Mouse (Mus musculus) liver, embryonic 14.5 days (tissue): ENCODE measurements at regions not wholly inside any gene's neighbourhood (a gene's known extent, or its start where the extent isn't known, plus 50 kb on each side); places are given as distances from the start of the nearest gene placed in this dataset.

Experiments
- ATAC-seq: fragments of 200-750 bp; cut with Nextera tagmentation; 2 replicates; pipeline ENCODE4 v1.8.0; 2017; ENCODE audit warnings: moderate number of reproducible peaks, mild to moderate bottlenecking, moderate library complexity; ENCODE audit not compliant: insufficient read depth
- DNase-seq, 3 experiments: peaks; one replicate each; pipeline ENCODE4 v3.0.0-alpha.2; 2012 to 2013; ENCODE audit warnings: low read depth in 3 of 3, low spot score in 3 of 3
- H3K27ac ChIP-seq: fragments of 300-500 bp; sonication (generic); 2 replicates; pipeline ENCODE4 v1.5.1; 2014; ENCODE audit warnings: moderate library complexity, mild to moderate bottlenecking, control low read depth, inconsistent platforms
- H3K27me3 ChIP-seq: fragments of 300-500 bp; sonication (generic); 2 replicates; pipeline ENCODE4 v1.6.1; 2014; ENCODE audit warnings: mild to moderate bottlenecking, low read length, moderate library complexity; ENCODE audit not compliant: control insufficient read depth, insufficient read depth
- H3K36me3 ChIP-seq: fragments of 300-500 bp; sonication (generic); replicated peaks from 2 replicates; pipeline ENCODE4 v1.6.1; 2014; ENCODE audit warnings: low read depth; ENCODE audit not compliant: control insufficient read depth, insufficient read depth
- H3K4me1 ChIP-seq, 2 experiments: fragments of 200-500 bp in 1 of 2; fragments of 300-500 bp in 1 of 2; sonication (generic) in 1 of 2; replicated peaks; 2 replicates each; pipeline ENCODE4 v1.6.1; 2012 to 2014; ENCODE audit warnings: antibody characterized with exemption in 1 of 2, inconsistent platforms in 1 of 2, low read length in 1 of 2; ENCODE audit not compliant: control insufficient read depth in 2 of 2, insufficient read depth in 2 of 2
- H3K4me2 ChIP-seq: fragments of 300-500 bp; sonication (generic); 2 replicates; pipeline ENCODE4 v1.6.1; 2014; ENCODE audit warnings: low read depth, mild to moderate bottlenecking, control low read depth, moderate library complexity
- H3K4me3 ChIP-seq, 2 experiments: fragments of 200-500 bp in 1 of 2; fragments of 300-500 bp in 1 of 2; sonication (generic) in 1 of 2; 2 replicates each; pipeline ENCODE4 v1.5.1; 2012 to 2014; ENCODE audit warnings: low read depth in 2 of 2, low read length in 2 of 2, mild to moderate bottlenecking in 2 of 2, control low read depth in 1 of 2, inconsistent platforms in 1 of 2, moderate library complexity in 1 of 2; ENCODE audit not compliant: insufficient read depth in 1 of 2
- H3K9ac ChIP-seq: fragments of 300-500 bp; sonication (generic); replicated peaks from 2 replicates; pipeline ENCODE4 v1.6.1; 2014; ENCODE audit warnings: mild to moderate bottlenecking, control low read depth, moderate library complexity
- H3K9me3 ChIP-seq: fragments of 300-500 bp; sonication (generic); 2 replicates; pipeline ENCODE4 v1.6.1; 2016; ENCODE audit warnings: low read length, mixed read lengths; ENCODE audit not compliant: control insufficient read depth
- CTCF ChIP-seq: IDR thresholded peaks from 2 replicates; pipeline ENCODE4 v1.5.1; 2016; ENCODE audit warnings: antibody characterized with exemption, low read depth, control low read depth
- EP300 ChIP-seq: IDR thresholded peaks from 2 replicates; pipeline ENCODE4 v1.6.1; 2016; ENCODE audit warnings: antibody characterized with exemption, low read depth
- WGBS: fragments of 180-500 bp; shearing (Covaris S2); extraction: QIAGEN DNeasy Blood & Tissue Kit; methylation state at CpG from one replicate; pipeline ENCODE4 v1.1.7; 2014; ENCODE audit not compliant: insufficient replicate concordance; 5-methylcytosine and 5-hydroxymethylcytosine counted together

DNA sequence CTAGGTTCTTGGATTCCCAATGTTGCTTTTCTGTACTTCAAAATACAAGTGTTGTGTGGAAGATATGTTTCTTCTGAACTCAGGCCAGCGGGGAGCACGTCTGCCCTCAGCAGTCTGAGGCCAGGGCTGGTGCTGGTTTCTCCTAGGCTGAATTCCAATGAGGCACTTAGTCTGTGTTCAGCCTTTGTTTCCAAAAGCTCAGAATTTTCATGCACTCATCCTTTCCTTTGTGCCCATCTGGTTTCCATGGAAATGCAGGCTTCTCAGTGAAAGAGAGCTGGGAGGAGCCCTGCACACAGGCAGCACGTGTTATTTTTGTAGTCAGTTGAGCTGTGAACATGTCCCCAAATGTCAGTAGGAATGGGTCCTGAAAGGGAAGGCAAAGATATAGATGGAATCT is 846.6 kb downstream of the Basp1 start:
- no peak for ATAC-seq
- WGBS, result 54% methylated on average over 3 of the region's 3 CpGs
- H3K27me3 ChIP-seq, result no peaks in the 10 kb centered on the region
- no peaks in the 10 kb centered on the region for H3K36me3 ChIP-seq
- DNase-seq, result no peak
- no peak for TF ChIP-seq EP300
- no peak for TF ChIP-seq CTCF
- H3K27ac ChIP-seq, result no peak overlapping the region
- H3K4me3 ChIP-seq, result no peak overlapping the region
- no peak overlapping the region for H3K4me2 ChIP-seq
- H3K9ac ChIP-seq, result no peak overlapping the region
- no peaks in the 10 kb centered on the region for H3K9me3 ChIP-seq
- no peaks in the 10 kb centered on the region for H3K4me1 ChIP-seq

DNA sequence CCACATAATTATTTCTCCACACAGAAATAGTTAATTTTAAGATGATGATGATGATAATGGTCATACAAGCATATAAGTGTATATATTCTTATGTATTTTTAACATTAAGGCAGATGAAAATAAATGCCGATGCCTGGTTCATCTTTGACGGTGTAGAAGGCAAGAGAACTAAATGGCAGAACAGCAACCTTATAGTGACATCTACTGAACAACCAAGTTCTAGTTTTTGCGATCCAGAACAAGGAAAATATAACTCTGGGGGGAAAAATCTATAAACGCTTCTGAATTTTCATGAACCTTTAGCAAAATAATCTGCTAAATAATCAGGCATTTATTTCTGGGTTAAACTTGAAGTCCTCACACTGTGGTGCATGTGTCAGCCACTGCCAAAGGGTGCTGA is 856.8 kb downstream of the Basp1 start:
- no peaks in the 10 kb centered on the region for H3K27me3 ChIP-seq

DNA sequence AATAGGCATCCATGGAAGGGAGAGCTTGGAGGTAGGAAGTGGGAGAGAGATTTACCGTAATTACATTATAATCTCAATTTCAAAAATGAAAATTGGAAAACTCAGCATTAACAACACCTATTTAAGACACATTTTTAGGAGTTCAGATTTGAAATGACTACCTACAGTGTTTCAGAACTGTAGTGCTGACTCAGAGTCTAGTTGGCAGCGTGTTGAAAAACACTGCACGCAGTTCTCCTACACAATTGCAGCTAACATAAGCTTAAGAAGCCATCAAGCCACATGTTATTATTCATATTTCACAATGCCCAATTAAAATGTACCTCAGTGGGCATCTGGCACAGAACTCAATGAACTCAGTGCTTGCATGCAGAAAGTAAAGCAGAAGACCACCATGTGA is 863.5 kb downstream of the Basp1 start:
- Histone ChIP-seq H3K27me3 (no peaks in the 10 kb centered on the region), H3K27ac (no peak overlapping the region), H3K4me2 (no peak overlapping the region), H3K4me1 (no peaks in the 10 kb centered on the region), H3K36me3 (no peaks in the 10 kb centered on the region), H3K9me3 (no peaks in the 10 kb centered on the region), H3K4me3 (no peak overlapping the region), H3K9ac (no peak overlapping the region)
- 75% methylated on average over 3 of the region's 3 CpGs for WGBS
- DNase-seq (no peak), ATAC-seq (no peak)
- TF ChIP-seq CTCF, result no peak
- TF ChIP-seq EP300, result no peak

More for the DNA sequence above, 856.8 kb downstream of the Basp1 start:
- 72% methylated on average over 4 of the region's 4 CpGs for WGBS
- Histone ChIP-seq H3K36me3 (no peaks in the 10 kb centered on the region), H3K4me3 (no peak overlapping the region), H3K9ac (no peak overlapping the region), H3K27ac (no peak overlapping the region), H3K4me2 (no peak overlapping the region), H3K4me1 (no peaks in the 10 kb centered on the region), H3K9me3 (no peaks in the 10 kb centered on the region)
- DNase-seq (no peak), ATAC-seq (no peak)
- TF ChIP-seq CTCF (no peak), EP300 (no peak)

DNA sequence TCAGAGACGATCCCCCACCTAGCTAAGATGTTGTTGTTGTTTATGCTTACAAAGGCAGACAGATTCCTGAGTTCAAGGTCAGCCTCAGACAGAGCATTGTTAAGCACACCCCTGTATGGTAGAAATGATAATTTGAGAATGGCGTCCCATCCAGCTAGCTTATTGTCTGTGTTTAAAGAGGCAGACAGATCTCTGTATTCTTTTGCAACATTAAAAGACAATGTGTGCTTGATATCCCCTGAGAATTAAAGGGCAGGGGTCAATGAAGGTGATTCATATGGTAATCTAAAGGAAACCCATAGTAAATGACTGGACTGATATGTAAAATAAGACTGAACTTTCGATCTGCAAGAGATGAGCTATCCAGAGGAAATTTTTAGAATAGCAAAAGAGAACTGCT is 883.5 kb downstream of the Basp1 start:
- DNase-seq (no peak), ATAC-seq (no peak)
- Histone ChIP-seq H3K27me3 (no peaks in the 10 kb centered on the region), H3K36me3 (no peaks in the 10 kb centered on the region), H3K4me2 (no peak overlapping the region), H3K9ac (no peak overlapping the region), H3K9me3 (no peaks in the 10 kb centered on the region; the same call in 1 of the 2 replicates), H3K4me3 (no peak overlapping the region), H3K4me1 (no peaks in the 10 kb centered on the region), H3K27ac (no peak overlapping the region)
- WGBS, result 67% methylated on average over 3 of the region's 3 CpGs
- no peak for TF ChIP-seq CTCF
- TF ChIP-seq EP300, result no peak

DNA sequence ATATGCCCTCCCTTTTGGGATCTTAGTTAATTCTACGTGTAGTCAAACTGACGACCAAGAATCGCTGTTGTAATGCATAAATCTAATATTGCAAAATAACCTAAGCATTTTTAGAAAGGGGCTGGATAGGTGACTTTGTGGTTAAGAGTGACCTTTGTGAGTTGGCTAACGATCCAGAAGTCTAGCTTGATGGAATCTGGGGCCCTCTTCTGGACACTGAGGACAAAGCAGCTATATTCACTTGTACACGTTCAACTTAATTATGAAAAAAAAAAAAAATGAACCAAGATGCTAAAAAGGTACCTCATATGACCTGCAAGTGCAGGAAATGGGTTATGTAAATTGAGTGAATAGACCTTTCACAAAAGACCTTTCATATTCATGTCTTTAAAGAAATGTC is 886.2 kb downstream of the Basp1 start:
- no peak overlapping the region for H3K9ac ChIP-seq
- TF ChIP-seq CTCF (no peak), EP300 (no peak)

DNA sequence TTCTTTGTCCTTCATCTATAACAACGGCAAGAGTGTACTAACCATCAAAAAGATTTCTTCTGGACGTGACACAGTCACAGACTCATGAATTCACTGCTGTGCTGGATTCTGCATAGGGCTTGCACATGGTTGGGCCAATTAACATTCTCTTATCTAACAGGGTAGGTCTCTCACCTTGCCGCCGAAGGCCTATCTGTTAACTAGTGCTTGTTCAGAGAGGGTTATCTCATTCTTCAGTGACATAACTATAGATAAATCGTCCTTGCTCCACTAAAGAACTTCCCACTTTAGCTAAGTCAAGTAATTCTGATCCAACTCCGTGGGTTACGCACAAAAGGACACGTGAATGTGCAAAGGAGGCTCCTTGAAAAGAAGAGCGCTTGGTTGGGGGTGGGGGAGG is 899.6 kb downstream of the Basp1 start:
- WGBS, result 68% methylated on average over 9 of the region's 9 CpGs
- no peak overlapping the region for H3K4me2 ChIP-seq
- H3K36me3 ChIP-seq, result no peaks in the 10 kb centered on the region
- TF ChIP-seq EP300 (no peak), CTCF (no peak)
- no peak overlapping the region for H3K4me3 ChIP-seq
- no peaks in the 10 kb centered on the region for H3K4me1 ChIP-seq
- ATAC-seq (no peak), DNase-seq (no peak)
- H3K27me3 ChIP-seq, result no peaks in the 10 kb centered on the region
- no peak overlapping the region for H3K9ac ChIP-seq
- H3K9me3 ChIP-seq, result no peaks in the 10 kb centered on the region
- no peak overlapping the region for H3K27ac ChIP-seq

More for the DNA sequence above, 886.2 kb downstream of the Basp1 start:
- Histone ChIP-seq H3K4me3 (no peak overlapping the region), H3K9me3 (no peaks in the 10 kb centered on the region; the same call in 1 of the 2 replicates), H3K36me3 (no peaks in the 10 kb centered on the region), H3K27ac (no peak overlapping the region), H3K4me1 (no peaks in the 10 kb centered on the region), H3K4me2 (no peak overlapping the region), H3K27me3 (no peaks in the 10 kb centered on the region)
- 55% methylated on average over 5 of the region's 5 CpGs for WGBS
- ATAC-seq, result no peak
- DNase-seq, result no peak
